Mouse (Mus musculus): ENCODE data around the gene Rgcc.

Gene Rgcc

DNA sequence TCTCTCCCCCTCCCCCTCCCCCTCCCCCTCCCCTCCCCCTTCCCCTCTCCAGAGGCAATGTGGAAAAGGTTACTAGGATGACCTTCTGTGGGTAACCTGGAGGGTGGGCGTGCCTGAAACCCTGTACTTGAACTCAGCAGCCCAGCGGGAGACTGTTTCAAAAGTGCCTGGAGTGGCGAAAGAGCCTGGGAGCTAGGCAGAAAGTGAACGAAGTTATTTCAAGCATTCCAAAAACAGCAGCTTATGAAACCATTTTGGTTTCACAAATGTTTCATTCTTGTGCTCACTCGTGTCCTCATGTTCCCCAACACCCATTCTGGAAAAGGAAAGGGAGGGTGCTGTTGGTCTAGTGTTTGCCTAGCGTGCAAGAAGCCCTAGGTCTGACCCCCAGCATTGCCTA lies 1.6 kb downstream of the Rgcc start:
- DNase-seq = peak in 1 of 2 experiments; percentile 33

DNA sequence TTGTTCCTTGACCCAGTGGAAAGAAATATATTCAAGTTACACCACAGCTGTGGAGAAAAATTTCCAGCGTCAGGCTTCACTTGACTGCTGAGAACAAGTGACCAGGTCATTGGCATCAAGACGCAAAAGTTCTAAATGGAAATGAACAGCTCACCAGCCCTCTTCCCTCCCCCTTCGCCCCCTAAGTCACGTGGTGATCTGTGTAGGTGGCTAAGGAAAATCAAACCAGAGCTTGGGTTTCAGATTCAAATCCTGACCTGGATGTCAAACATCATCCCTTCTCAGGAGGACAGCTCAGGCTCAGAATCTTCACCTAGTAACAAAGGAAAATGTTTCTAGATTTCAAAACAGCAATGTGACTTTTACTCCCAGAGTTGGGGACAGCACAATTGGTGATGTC lies 2.2 kb downstream of the Rgcc start:
- peak in 1 of 2 experiments; percentile 38 for DNase-seq

- no peak for DNase-seq
Observed at GRCm38 (mm10) chr14:79298314-79298992, 3.0 kb downstream of the Rgcc start.

- no peak for DNase-seq
Observed at GRCm38 (mm10) chr14:79296836-79297235, 4.6 kb downstream of the Rgcc start.

DNA sequence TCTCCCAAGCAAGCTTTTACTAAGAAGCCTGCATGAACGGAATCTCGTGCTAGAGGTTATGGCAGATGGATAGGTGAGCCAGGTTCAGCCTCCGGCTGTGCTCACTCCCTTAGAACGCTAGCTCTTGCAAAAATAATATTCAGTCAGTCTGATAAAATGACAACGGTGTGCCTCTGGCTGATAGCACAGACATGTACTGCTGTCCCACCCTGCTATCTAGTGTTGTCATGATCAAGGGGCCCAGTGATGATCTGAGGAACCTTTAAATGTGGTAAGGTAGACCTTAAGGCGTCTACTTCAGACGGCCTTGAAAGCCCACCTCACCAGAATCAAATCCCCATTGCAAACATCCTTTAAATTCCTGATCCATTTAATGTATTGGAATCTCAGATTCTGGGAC lies 5.2 kb downstream of the Rgcc start:
- no peak for DNase-seq

DNA sequence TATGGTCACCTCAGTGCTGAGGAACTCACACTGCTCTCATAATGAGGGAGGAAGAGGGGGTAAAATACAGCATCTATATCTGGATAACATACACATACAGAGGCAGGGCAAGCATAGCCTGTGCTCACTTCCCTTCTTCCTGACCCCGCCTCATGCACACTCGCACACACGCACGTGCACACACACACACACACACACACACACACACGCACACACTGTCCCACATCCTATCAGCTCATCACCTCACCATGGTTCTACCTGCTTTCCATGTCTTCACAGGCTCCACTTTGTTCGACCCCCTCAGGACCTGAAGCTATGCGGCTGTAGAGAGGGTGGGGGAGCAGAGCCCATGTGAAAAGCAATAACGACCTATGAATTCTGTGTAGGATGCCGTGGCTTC lies 5.9 kb downstream of the Rgcc start:
- DNase-seq = no peak

- DNase-seq = no peak
Observed at GRCm38 (mm10) chr14:79294950-79295349, 6.5 kb downstream of the Rgcc start.

- DNase-seq = no peak
Observed at GRCm38 (mm10) chr14:79294051-79294814, 7.2 kb downstream of the Rgcc start.

GRCm38 (mm10) chr14:79293119-79293780 lies 8.2 kb downstream of the Rgcc start:
- DNase-seq = peak; percentile 55 to 63

DNA sequence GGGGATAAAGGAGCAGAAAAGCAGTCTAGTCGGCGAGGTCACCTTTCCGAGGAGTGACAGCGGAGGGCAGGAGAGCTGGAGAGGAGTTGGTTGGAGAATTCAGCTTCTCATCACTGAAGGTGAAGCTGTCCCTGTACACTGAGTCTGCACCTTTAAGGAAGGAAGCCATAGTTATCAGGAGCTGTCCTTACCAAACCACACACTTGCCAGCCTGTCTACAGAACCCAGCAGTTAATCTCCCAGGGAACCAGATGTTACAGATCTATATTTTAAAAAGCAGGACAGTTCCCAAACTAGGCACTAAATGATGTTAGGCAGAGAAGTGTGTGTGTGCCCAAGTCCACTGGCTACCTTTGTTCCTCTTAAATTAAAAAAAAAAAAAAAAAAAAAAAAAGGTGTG lies 9.8 kb downstream of the Rgcc start:
- DNase-seq = no peak

- DNase-seq = no peak
Observed at GRCm38 (mm10) chr14:79290683-79291425, 10.6 kb downstream of the Rgcc start.

- DNase-seq = no peak
Observed at GRCm38 (mm10) chr14:79289909-79290308, 11.5 kb downstream of the Rgcc start.

DNA sequence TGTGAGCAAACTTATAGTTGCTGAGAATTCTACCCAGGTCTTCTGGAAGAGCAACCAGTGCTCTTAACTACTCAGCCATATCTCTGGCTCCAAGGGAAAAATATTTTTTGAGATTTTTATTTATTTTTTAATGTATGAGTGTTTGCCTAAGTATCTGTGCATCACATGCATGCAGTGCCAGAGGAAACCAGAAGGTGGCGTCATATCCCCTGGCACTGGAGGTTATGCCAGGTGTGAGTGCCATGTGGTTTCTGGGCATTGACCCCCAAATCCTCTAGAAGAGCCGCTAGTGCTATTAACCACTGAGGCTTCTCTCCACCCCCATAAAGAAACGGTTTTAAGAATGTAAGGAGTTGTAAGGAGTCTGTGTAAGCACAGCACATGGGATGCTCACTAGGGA lies 13.2 kb downstream of the Rgcc start:
- peak in 1 of 2 experiments; percentile 43 for DNase-seq

GRCm38 (mm10) chr14:79287251-79287863 lies 14.1 kb downstream of the Rgcc start:
- DNase-seq = no peak

- DNase-seq = no peak
Observed at GRCm38 (mm10) chr14:79285549-79285948, 15.9 kb downstream of the Rgcc start.

DNA sequence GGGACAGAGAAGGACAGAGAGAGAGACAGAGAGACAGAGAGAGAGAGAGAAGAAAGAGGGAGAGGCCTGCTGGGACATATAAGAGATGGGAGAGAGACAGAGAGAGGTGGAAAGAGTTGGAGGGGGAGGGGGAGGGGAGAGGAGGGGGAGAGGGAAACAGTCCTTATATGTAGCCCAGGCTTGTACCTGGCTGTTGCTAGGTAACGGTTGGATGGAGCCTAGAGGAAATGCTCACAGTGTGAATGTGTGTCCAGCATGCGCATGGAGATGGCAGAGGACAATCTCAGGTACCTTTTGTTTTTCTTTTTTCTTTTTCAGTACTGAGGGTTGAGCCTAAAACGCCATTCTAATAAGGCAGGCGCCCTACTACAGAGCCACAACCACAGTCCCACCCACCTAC lies 16.8 kb downstream of the Rgcc start:
- no peak for DNase-seq

DNA sequence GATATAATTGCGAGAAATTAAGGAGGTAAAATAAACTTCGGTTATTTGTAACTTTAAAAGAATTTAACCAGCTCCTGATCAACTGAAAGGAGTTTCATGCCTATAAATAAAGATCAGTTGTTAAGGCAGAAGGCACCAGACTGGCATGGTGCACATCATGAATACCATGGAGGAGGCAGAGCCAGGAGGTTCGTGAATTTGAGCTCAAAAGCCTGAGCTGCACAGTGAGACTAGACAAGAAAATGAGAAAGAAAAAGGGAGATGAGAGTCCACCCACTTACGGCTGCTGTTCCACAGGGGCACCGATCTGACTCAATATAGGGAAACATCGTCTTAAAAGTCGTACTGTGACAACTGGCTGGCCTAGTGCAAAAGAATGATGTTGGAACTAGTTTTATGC lies 17.5 kb downstream of the Rgcc start:
- no peak for DNase-seq

DNA sequence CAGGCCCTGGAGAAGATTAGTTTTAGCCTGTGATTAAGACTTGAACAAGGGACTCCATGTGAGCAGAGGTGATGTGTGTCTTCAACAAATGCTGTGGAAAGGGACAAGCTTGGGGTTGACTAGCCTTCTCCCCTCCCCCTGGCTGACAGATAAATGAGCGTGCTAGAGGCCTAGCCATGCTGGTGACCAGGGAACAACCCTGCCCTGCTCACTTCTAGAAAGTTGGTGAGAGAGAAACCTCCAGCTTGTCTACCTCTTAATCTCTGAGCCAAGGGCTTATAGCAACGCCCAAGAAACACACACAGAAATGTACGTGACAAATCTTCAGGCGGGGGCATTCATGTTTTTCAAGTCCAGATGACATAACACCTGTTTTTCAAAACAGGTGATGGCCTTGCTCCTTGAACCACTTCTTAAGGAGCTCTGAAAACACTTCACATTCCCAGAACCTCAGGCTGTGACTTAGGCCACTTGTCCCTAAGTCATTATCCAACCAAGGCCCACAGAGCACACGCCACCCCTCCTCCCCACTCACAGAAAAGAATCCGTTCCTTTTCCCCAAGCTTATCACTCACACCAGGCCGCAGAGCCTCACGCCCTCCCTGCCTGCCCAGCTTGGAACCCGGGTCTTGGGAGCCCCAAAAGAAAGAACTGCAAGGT lies 19.4 kb downstream of the Rgcc start:
- no peak for DNase-seq

DNA sequence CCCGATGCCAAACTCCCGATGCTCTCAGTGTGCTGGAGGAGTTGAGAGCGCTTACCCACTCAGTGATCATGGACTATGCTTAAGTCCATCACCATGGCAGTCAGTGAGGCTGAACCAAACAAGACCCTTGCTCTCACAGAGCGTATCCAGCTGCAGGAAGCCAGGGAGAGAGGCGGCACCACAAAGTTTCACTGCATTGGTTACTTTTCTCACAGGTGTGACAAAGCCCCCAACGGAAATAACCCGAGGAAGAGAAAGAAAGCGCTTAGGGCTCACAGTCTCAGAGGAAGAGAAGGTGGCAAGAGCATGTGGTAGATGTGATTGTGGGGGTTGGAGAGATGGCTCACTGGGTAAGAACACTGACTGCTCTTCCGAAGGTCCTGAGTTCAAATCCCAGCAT lies 21.0 kb downstream of the Rgcc start:
- no peak for DNase-seq

GRCm38 (mm10) chr14:79279494-79279893 lies 22.0 kb downstream of the Rgcc start:
- DNase-seq = peak; percentile 49 to 86

- no peak for DNase-seq
Observed at GRCm38 (mm10) chr14:79278927-79279326, 22.5 kb downstream of the Rgcc start.

- DNase-seq = peak; percentile 74 to 76
Observed at GRCm38 (mm10) chr14:79277922-79278321, 23.5 kb downstream of the Rgcc start.
